1 mouse cellular context compared by ENCODE assay signal in the genomic region with DNA sequence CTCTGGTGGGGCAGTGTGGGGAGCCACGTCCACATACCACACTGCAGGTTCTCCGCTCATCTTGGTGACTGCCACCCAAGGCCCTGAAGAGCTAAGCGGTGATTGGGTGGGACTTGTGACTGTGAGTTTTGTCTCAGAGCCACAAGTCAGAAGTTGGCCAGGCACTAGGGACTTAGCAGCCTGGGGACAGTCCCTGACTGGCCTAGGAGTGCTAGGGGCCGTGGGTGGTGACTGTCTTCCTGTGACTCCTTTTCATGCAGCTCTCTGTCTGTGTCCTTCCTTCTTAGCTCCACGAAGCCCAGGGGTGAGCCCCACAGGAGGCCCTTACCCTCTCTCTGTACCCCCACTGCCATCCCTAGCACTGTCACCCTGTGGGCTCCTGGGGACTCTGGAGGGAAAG.
TF ChIP-seq lines count a peak whose summit lies in the region.

No protein-coding gene starts in this region.

TF ChIP-seq in CH12.LX, 34 proteins besides CTCF, POLR2A, EP300 and RAD21 (continued from another document):
- no peak for TF ChIP-seq CHD1 (IDR thresholded peaks at IDR 0.05; ENCODE audit: low read depth, low read length)
- TF ChIP-seq NELFE (IDR thresholded peaks at IDR 0.05; ENCODE audit: low read depth, low read length): no peak
- no peak for TF ChIP-seq USF2 (conservative IDR thresholded peaks at IDR 0.05; ENCODE audit: low read depth, low read length)
- no peak for TF ChIP-seq MAFK (IDR thresholded peaks at IDR 0.05; ENCODE audit: insufficient replicate concordance, low read length)
- no peak for TF ChIP-seq NRF1 (IDR thresholded peaks at IDR 0.05; ENCODE audit: low read depth, low read length)
- TF ChIP-seq ZKSCAN1 (IDR thresholded peaks at IDR 0.05; ENCODE audit: borderline replicate concordance, low read depth, low read length): no peak
